ENCODE assay signal across 8 mouse cellular contexts in the genomic region with DNA sequence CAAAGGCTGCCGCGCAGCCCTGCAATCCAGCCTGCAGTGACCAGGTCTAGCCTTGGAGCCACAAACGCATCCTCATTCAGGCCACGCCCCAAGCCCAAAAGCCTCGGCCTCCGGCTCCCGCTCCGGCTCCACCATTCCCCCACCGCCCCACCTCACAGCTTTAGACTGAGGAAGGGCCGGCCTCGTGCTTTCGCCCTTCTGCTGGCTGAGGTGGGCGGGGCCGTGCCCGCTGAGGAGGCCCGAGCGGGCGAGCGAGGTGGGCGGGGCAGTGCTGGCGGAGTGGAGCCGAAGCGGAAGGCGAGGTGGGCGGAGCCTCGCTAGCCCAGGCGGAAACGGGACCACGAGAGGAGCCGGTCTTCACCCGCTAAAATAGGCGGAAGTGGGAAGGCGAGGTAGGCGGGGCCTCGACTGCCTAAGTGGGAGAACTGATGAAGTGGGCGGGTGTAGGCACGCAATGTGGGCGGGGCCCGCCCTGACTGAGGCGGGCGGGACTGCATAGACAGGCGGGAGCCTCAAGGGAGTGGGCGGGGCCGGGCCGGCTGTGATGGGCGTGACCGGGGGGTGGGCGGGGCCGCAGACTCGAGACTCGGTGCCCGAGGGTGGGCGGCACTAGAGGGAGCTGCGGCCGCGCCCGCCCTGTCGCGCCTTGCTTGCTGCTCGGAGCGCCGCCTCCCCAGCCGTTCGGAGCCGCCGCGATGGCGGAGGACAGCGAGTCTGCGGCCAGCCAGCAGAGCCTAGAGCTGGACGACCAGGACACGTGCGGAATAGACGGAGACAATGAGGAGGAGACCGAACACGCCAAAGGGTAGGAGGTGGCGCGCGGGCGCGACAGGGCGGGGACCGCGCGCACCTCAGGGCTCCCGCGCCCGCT. TPM values are rescaled to one million over a fixed set of nuclear protein-coding genes. Genes with fewer than 3 reads are reported as not detected.
A peak's percentile ranks its signal among the peaks of the same experiment; 100 is the strongest.
DNase-seq lines count a peak whose midpoint lies in the region; ATAC-seq lines count a peak whose summit lies in the region.

Gene Nmt2 (plus strand): TSS at position 611 of the 871 bp plus-strand sequence.

- under 1% methylated on average over 81 of the region's 88 CpGs for WGBS in hindbrain, embryonic 15.5 days

- peak; percentile 98 for ATAC-seq in hindbrain, embryonic 15.5 days (ENCODE audit: low FRiP score, low read depth)

- peak within 1 kb of the TSS; percentile 83 for H3K9ac ChIP-seq in hindbrain, embryonic 15.5 days

- no peaks in the 10 kb centered on the region for H3K27me3 ChIP-seq in hindbrain, embryonic 15.5 days

- peak within 1 kb of the TSS; percentile 72 for H3K4me2 ChIP-seq in hindbrain, embryonic 15.5 days

- H3K9me3 ChIP-seq in hindbrain, embryonic 15.5 days, result no peaks in the 10 kb centered on the region

- H3K4me3 ChIP-seq in hindbrain, embryonic 15.5 days, result peak within 1 kb of the TSS; percentile 82

- H3K36me3 ChIP-seq in hindbrain, embryonic 15.5 days, result no peaks in the 10 kb centered on the region

- DNase-seq in T-cell, adult 2 months (ENCODE audit: low spot score), result peak; percentile 100
- DNase-seq in cerebellum, postnatal 36 days, result peak; percentile 97 to 99
- peak; percentile 98 for DNase-seq in frontal cortex, postnatal 36 days (ENCODE audit: low spot score in 2 of 2)
- peak; percentile 99 for DNase-seq in left cerebral cortex, adult 11 months (ENCODE audit: low spot score)
- peak; percentile 100 for DNase-seq in lung, postnatal 4 days
- DNase-seq in retina, postnatal 7 days (ENCODE audit: low read depth, low spot score), result peak; percentile 100
- peak; percentile 92 for DNase-seq in urinary bladder, adult 2 months (ENCODE audit: low spot score)

- peaks cover 20% of the 10 kb centered on the region for H3K4me1 ChIP-seq in hindbrain, embryonic 15.5 days (replicated peaks)

- H3K27ac ChIP-seq in hindbrain, embryonic 15.5 days (replicated peaks), result peak within 1 kb of the TSS; percentile 94

RNA-seq across cellular contexts. Expression of gene Nmt2, which starts in this region (rescaled TPM):
- 101 and 109 TPM in 2 replicates for polyA plus RNA-seq in hindbrain, embryonic 15.5 days (2015; fragmentation: Nextera tagmentation; extraction: Ambion mirVana)
- 11.4 and 13.4 TPM in 2 replicates for polyA plus RNA-seq in urinary bladder, adult 2 months (2012; rRNA removed)

Comparison
In these comparisons a context has a peak if more than half of its experiments do, and no peak if none do; other contexts are left out.
1. Peak in every context shown above with its lines: DNase-seq, ATAC-seq, H3K4me3 ChIP-seq and H3K27ac ChIP-seq.